Mouse (Mus musculus) liver, postnatal 0 days (tissue): ENCODE measurements around the gene Tcf20.

Experiments used
- CTCF ChIP-seq: sonication (generic); IDR thresholded peaks from 2 replicates; pipeline ENCODE4 v1.5.1; 2016; ENCODE audit warnings: antibody characterized with exemption, low read depth
- EP300 ChIP-seq: IDR thresholded peaks from 2 replicates; pipeline ENCODE4 v1.6.1; 2016; ENCODE audit warnings: antibody characterized with exemption, low read depth, mild to moderate bottlenecking

DNA sequence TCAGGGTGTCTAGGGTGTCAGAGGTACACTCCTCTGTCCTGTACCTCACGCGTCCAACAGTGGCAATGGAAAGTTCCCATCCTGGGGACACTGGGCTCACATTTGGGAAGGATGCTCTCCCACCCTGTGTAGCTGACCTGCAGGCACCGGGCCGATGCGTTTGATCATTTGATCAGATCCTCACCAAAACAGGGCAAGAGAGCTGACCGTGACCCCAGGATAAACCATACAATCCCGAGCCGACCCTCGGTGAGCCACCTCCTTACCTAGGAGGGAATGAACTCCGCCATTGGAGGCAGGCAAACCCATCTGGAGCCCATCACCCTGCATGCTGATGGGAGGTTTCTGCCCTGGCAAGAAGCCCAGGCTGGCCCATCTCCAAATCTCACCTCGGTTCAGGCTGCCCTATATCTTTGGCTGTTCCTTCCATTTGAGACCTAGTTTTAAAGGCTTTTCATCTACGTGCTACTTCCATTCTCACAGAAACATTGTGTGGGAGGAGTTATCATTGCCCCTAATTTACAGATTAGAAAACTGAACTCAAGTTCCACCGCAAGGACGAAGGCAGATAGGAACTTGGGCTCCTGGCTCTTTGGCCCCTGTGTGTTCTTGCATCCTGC, 49.3 kb upstream of the Tcf20 start:
- no peak for TF ChIP-seq CTCF
- no peak for TF ChIP-seq EP300
